Mouse (Mus musculus): ENCODE measurements at regions not wholly inside any gene's neighbourhood (a gene's known extent, or its start where the extent isn't known, plus 50 kb on each side); places are given as distances from the start of the nearest gene placed in this dataset.

DNA sequence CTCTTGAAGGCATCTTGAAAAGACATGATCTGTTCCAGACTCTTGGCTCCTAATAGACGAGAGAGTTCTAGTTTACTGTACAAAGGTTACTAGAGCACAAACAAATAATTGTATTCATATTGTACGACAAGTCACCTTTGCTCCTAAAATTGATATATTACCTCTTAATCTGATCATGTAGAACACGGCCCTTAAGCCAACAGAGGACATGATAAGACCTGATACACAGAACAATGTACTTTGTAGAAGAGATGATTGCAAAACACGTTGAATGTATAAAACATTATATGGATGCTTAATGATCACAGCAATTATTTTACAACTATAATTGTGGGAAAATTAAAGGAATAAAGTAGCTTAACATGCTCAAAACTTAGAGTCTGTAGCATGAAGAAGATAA lies 194.7 kb downstream of the Klf5 start:
- no peak for ATAC-seq (ENCODE audit: borderline replicate concordance, extremely low read depth, low FRiP score, low TSS enrichment)
- Histone ChIP-seq H3K27ac (no peak overlapping the region), H3K4me2 (no peak overlapping the region), H3K27me3 (no peaks in the 10 kb centered on the region), H3K4me1 (no peaks in the 10 kb centered on the region), H3K4me3 (no peak overlapping the region), H3K9ac (no peak overlapping the region), H3K36me3 (no peaks in the 10 kb centered on the region), H3K9me3 (no peaks in the 10 kb centered on the region)
- WGBS, result 78% methylated on average over 4 of the region's 4 CpGs

DNA sequence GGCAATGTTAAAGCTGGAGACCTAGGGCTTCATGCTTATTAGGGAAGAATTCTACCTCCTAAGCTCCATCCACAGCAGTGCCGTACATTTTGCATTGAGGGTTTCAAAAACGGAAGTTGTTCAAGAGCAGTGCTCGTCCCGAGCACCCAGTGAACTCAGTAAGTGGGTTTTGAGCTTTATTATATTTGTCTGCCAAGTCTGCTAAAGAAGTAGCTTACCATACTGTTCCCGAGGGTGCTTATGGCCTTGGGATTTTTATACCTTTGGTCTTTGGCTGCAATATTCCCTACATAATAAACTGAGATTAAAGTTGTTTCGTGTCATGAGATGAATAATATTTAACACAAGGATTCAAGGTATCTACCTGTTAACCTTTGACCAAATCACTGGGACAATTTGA lies 195.2 kb downstream of the Klf5 start:
- H3K9me3 ChIP-seq, result no peaks in the 10 kb centered on the region
- no peaks in the 10 kb centered on the region for H3K4me1 ChIP-seq
- no peaks in the 10 kb centered on the region for H3K27me3 ChIP-seq
- ATAC-seq (ENCODE audit: borderline replicate concordance, extremely low read depth, low FRiP score, low TSS enrichment), result no peak
- 87% methylated on average over 6 of the region's 6 CpGs for WGBS
- no peak overlapping the region for H3K27ac ChIP-seq
- H3K4me3 ChIP-seq, result no peak overlapping the region
- no peak overlapping the region for H3K9ac ChIP-seq
- H3K4me2 ChIP-seq, result no peak overlapping the region
- no peaks in the 10 kb centered on the region for H3K36me3 ChIP-seq

DNA sequence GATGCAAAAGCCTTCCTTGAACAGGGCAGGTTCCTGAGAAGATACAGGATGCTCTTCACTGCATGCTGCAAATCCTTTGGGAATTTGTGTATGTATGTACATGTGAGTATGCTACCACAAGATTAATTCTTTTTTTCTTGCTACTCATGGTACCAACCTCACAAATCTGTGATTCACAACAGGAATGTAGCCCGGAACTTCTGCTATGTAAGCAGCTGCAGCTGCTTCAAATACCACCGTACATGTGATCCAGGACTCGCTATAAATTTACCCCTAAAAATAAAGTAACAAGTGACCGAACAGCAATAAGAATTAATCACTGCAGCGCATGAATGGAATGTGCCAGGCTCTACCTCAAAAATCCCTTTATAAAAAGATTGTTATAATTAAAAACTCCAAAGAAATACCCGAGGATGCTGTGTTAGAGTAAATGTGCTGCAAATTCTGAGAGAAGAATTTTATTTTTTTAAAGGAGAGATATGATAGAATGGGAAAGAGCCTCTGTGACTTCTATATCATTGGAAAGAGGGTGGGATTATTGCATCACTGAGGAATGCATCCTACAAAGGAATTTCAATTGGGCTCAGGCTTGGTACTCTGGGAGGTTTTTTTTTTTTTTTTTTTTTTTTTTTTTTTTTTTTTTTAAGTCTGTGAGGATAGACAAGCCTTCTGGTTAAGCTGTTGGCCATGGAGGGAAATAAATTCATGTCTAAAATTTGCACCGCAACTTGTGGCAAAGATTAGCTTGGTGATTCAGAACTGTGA lies 201.2 kb downstream of the Klf5 start:
- Histone ChIP-seq H3K4me1 (no peaks in the 10 kb centered on the region), H3K36me3 (no peaks in the 10 kb centered on the region), H3K4me3 (no peak overlapping the region), H3K9ac (no peak overlapping the region), H3K27me3 (no peaks in the 10 kb centered on the region), H3K4me2 (no peak overlapping the region), H3K9me3 (no peaks in the 10 kb centered on the region), H3K27ac (no peak overlapping the region)
- ATAC-seq (ENCODE audit: borderline replicate concordance, extremely low read depth, low FRiP score, low TSS enrichment), result no peak
- WGBS, result 72% methylated on average over 7 of the region's 7 CpGs

DNA sequence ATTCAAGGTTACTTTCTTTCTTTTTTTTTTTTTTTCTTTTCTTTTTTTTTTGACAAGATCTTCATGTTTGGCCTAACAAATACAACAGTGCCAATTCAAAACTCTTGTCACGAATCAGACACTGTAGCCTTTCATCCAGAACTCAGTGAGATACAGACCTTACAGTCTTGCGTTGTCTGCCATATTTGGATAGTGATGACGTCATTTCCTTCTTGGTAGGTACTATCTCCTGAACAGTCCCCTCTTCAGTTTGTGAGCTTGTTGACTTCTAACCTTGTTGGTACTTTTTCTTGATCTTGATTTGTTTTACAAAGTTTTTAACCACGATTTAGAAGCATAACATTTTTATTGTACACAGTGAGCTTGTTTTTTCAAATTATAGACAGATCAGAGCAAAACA lies 206.4 kb downstream of the Klf5 start:
- Histone ChIP-seq H3K27me3 (no peaks in the 10 kb centered on the region), H3K27ac (no peak overlapping the region), H3K4me1 (no peaks in the 10 kb centered on the region), H3K9me3 (no peaks in the 10 kb centered on the region), H3K4me3 (no peak overlapping the region), H3K36me3 (no peaks in the 10 kb centered on the region), H3K4me2 (no peak overlapping the region), H3K9ac (no peak overlapping the region)
- 54% methylated on average over 4 of the region's 4 CpGs for WGBS
- no peak for ATAC-seq (ENCODE audit: borderline replicate concordance, extremely low read depth, low FRiP score, low TSS enrichment)

DNA sequence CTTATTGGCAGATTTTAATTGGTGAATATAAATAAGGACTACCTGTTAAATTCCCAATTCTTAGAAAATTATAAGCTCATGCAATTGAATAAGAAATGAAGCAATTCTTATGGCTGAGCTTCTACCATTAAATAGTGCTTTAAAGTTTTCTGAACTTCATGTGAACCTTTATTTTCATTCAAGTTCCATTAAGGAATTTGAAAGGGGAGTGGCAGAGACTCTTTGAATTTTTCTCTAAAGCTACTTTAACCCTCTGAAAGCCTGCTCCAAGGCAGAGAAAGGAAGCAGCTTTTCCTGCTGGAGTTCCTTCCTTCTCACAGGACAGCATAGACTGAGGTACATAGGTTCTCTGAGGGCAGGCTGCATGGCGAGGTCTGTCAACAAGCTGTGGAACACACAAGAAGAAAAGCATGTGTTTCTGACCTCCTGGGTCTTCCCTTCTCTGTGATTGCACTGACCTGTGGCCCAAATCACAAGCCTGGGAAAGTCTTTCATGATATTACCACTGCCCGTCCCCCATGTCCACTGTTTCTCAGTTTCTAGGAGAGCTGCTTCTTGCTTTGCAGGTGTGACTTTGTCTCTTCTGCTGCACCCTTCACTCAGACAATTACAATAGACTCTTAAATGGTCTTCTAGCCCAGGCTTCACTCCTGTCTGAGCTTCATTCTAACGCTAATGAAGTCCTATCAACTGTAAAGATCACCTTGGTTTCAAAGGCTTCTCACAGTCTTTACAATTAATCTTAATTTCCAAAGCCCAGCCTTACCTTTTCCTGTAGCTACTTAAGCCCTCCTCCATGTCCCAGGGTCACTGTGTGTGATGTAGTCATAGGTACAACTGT lies 211.4 kb downstream of the Klf5 start:
- WGBS, result 42% methylated on average over 3 of the region's 3 CpGs
- Histone ChIP-seq H3K36me3 (no peaks in the 10 kb centered on the region), H3K9me3 (no peaks in the 10 kb centered on the region), H3K4me1 (no peaks in the 10 kb centered on the region), H3K27me3 (no peaks in the 10 kb centered on the region), H3K4me2 (no peak overlapping the region), H3K9ac (no peak overlapping the region), H3K4me3 (no peak overlapping the region), H3K27ac (no peak overlapping the region)
- no peak for ATAC-seq (ENCODE audit: borderline replicate concordance, extremely low read depth, low FRiP score, low TSS enrichment)

DNA sequence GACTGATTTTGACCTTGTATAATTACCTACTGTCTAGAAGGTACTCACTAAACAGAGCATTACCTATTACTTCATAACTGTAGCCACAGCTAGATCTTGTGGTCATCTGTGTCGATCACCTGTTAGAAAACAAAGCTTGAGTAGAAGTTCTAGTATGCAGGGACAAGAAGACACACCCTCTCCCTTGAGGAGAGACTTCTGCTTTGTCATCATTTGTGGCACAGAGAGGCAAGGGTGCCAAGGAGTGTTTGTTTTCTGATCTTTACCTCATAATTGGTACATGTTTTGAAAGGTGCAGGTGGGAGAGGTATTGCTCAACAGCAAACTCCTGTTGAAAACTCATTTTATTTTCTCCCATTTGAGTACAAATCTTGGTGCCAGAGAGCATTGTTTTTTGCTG lies 217.0 kb downstream of the Klf5 start:
- no peaks in the 10 kb centered on the region for H3K9me3 ChIP-seq
- H3K36me3 ChIP-seq, result no peaks in the 10 kb centered on the region
- H3K4me3 ChIP-seq, result no peak overlapping the region
- no peak overlapping the region for H3K4me2 ChIP-seq
- H3K9ac ChIP-seq, result no peak overlapping the region
- no peak for ATAC-seq (ENCODE audit: borderline replicate concordance, extremely low read depth, low FRiP score, low TSS enrichment)
- WGBS, result 83% methylated on average over 1 of the region's 1 CpGs
- H3K27me3 ChIP-seq, result no peaks in the 10 kb centered on the region
- H3K4me1 ChIP-seq, result no peaks in the 10 kb centered on the region
- no peak overlapping the region for H3K27ac ChIP-seq

DNA sequence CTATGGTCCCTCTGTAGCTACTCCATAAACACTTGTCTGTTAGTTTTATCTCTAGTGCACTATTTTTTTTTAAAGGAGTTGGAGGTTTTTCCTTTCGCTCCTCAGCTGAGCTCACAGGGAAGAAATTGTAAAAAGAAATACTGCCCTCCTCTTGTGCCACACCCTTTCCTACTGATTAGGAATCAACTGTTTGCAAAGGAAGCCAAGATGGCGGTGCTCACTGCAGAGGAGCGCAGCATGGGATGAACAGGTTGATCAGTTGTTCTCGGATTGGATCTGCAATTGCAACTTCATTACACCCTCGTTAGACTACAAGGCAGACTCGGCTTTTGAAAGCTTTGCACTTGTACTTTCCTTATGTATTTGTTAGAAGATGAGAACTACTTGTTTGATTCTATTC lies 218.2 kb downstream of the Klf5 start:
- H3K9ac ChIP-seq, result no peak overlapping the region
- H3K4me3 ChIP-seq, result no peak overlapping the region
- H3K9me3 ChIP-seq, result no peaks in the 10 kb centered on the region
- no peak overlapping the region for H3K4me2 ChIP-seq
- H3K4me1 ChIP-seq, result no peaks in the 10 kb centered on the region
- H3K27ac ChIP-seq, result no peak overlapping the region
- no peaks in the 10 kb centered on the region for H3K27me3 ChIP-seq
- H3K36me3 ChIP-seq, result no peaks in the 10 kb centered on the region
- WGBS, result 81% methylated on average over 6 of the region's 6 CpGs
- ATAC-seq (ENCODE audit: borderline replicate concordance, extremely low read depth, low FRiP score, low TSS enrichment), result no peak

DNA sequence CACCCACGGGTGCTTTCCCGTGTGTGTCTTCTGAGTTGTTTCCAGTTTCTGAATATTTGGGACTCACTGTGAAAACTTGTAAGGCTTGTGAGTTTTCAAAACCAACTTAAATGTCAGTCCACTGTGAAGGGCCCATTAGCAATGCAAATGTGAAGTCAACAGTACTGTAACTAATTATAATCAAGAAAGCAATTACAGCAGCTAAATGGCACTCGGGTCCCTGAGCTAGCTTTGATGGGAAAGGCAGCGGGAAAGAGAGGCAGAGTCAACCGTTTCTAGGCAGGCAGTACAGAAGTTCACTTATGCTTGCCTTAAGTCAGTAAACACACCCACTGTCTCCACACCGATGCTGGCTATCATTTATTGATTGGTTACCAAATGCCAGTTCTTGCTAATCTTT lies 221.9 kb downstream of the Klf5 start:
- Histone ChIP-seq H3K4me3 (no peak overlapping the region), H3K27me3 (no peaks in the 10 kb centered on the region), H3K9me3 (no peaks in the 10 kb centered on the region), H3K9ac (no peak overlapping the region), H3K4me1 (no peaks in the 10 kb centered on the region), H3K36me3 (no peaks in the 10 kb centered on the region), H3K27ac (no peak overlapping the region), H3K4me2 (no peak overlapping the region)
- ATAC-seq (ENCODE audit: borderline replicate concordance, extremely low read depth, low FRiP score, low TSS enrichment), result no peak
- 78% methylated on average over 6 of the region's 6 CpGs for WGBS

DNA sequence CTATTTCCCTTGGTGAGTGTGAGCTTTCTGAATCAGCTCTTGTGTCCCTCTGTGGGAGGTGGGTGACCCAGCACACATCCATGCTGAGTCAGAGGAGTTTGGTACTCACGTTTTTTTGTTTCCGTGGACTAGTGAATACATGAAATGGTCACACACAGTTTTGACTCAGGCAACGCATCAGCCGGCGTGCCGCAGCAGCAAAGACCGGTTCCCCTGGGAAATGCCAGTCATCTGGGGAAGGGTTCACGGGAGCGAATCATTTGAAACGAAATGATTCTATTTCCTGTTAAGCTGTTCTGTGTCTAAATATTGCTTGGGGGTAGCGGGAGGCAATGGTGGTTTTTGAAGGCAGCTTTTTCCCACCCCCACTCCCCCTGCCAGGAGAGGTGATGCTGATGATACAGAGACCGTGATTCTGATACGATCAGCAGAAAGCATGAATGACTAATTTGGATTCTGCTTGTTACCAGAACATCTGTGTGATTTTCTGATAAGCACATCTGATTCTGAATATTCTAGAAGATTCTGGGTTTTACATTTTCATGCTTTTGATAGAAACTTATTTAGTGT lies 223.5 kb downstream of the Klf5 start:
- no peak overlapping the region for H3K27ac ChIP-seq
- no peaks in the 10 kb centered on the region for H3K36me3 ChIP-seq
- H3K4me1 ChIP-seq, result no peaks in the 10 kb centered on the region
- H3K4me3 ChIP-seq, result no peak overlapping the region
- no peak for ATAC-seq (ENCODE audit: borderline replicate concordance, extremely low read depth, low FRiP score, low TSS enrichment)
- H3K27me3 ChIP-seq, result no peaks in the 10 kb centered on the region
- no peaks in the 10 kb centered on the region for H3K9me3 ChIP-seq
- no peak overlapping the region for H3K9ac ChIP-seq
- no peak overlapping the region for H3K4me2 ChIP-seq
- 79% methylated on average over 13 of the region's 13 CpGs for WGBS

DNA sequence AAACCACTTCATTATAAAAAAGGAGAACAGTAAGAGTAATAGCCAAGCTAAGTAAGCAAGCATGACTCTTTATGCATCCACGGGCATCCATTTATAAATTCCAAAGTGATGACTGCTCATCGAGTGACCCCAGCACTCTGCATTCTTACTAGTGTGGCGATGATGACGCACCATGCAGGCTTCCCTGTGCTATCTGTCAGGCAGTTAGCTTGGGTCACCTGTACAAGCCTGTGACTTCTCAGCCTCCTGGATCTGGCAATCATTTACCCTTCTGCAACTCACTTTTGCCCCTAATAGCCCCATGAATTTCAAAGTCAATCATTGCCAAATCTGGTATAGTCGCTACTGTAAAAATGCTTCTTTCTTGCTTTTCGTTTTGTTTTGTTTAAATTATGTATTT lies 237.3 kb downstream of the Klf5 start:
- Histone ChIP-seq H3K9ac (no peak overlapping the region), H3K4me3 (no peak overlapping the region), H3K27ac (no peak overlapping the region), H3K4me2 (no peak overlapping the region), H3K36me3 (no peaks in the 10 kb centered on the region), H3K9me3 (no peaks in the 10 kb centered on the region), H3K4me1 (no peaks in the 10 kb centered on the region), H3K27me3 (no peaks in the 10 kb centered on the region)
- ATAC-seq (ENCODE audit: borderline replicate concordance, extremely low read depth, low FRiP score, low TSS enrichment), result no peak
- WGBS, result 72% methylated on average over 6 of the region's 6 CpGs

DNA sequence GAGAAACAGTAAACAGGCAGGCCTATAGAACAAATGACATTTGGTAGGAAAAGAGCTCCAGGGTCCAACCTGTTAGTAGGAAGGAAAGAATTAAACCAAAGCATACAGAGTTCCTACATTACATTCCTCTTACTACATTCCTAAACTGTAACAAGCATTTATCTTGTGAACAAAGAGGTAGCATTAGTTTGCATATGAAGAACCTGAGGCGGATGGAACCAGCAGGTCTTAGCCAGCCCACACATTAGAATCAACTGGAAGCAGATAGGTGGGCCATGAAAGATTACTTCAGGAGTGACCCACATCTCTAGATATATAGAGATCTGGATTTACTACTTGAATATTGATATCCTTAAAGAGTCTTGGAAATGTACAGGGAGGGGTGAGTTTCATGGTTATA lies 238.8 kb downstream of the Klf5 start:
- no peak for ATAC-seq (ENCODE audit: borderline replicate concordance, extremely low read depth, low FRiP score, low TSS enrichment)
- H3K4me2 ChIP-seq, result no peak overlapping the region
- H3K4me3 ChIP-seq, result no peak overlapping the region
- no peaks in the 10 kb centered on the region for H3K4me1 ChIP-seq
- 83% methylated on average over 1 of the region's 1 CpGs for WGBS
- H3K9me3 ChIP-seq, result no peaks in the 10 kb centered on the region
- H3K36me3 ChIP-seq, result no peaks in the 10 kb centered on the region
- H3K27ac ChIP-seq, result no peak overlapping the region
- H3K9ac ChIP-seq, result no peak overlapping the region
- no peaks in the 10 kb centered on the region for H3K27me3 ChIP-seq

DNA sequence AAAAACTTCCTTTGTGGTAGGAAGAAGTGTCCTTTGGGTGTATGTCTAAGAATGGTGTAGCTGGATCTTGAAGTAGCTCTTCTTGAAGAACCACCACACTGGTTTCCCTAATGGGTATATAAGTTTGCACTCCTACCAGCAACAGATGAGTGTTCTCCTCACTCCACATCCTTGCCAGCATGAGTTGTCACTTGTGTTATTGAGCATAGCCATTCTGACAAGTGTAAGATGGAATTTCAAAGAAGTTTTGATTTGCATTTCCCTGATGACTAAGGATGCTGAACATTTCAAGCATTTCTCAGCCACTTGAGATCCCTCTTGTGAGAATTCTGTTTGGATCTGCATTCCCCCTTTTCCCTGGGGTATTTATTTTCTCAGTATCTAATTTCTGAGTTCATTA lies 243.2 kb downstream of the Klf5 start:
- Histone ChIP-seq H3K27me3 (no peaks in the 10 kb centered on the region), H3K36me3 (no peaks in the 10 kb centered on the region), H3K27ac (no peak overlapping the region), H3K4me2 (no peak overlapping the region), H3K4me3 (no peak overlapping the region), H3K4me1 (no peaks in the 10 kb centered on the region), H3K9ac (no peak overlapping the region), H3K9me3 (no peaks in the 10 kb centered on the region)
- ATAC-seq (ENCODE audit: borderline replicate concordance, extremely low read depth, low FRiP score, low TSS enrichment), result no peak
